Mouse (Mus musculus) neural tube, embryonic 14.5 days (tissue): ENCODE measurements around the gene Mthfs. TPM values are rescaled to one million over a fixed set of nuclear protein-coding genes. Genes with fewer than 3 reads are reported as not detected.
"Not testable (repeated sequence)": the region's sequence is repeated elsewhere in the genome, so short reads cannot be mapped to it uniquely, and the experiment has no call there.

ENCODE experiments used
- ATAC-seq: fragments of 200-750 bp; cut with Nextera tagmentation; 2 replicates; pipeline ENCODE4 v1.8.0; 2017; ENCODE audit warnings: low read depth, mild to moderate bottlenecking, moderate TSS enrichment, moderate library complexity
- H3K27ac ChIP-seq: fragments of 300-500 bp; sonication (generic); 2 replicates; pipeline ENCODE4 v1.5.1; 2014; ENCODE audit warnings: low read depth, mild to moderate bottlenecking, control low read depth, low read length, moderate library complexity, mixed read lengths
- H3K27me3 ChIP-seq: fragments of 300-500 bp; sonication (generic); 2 replicates; pipeline ENCODE4 v1.6.1; 2014; ENCODE audit warnings: low read length; ENCODE audit not compliant: control insufficient read depth, insufficient read depth
- H3K36me3 ChIP-seq: fragments of 300-500 bp; sonication (generic); 2 replicates; pipeline ENCODE4 v1.6.1; 2014; ENCODE audit warnings: low read length, mixed read lengths; ENCODE audit not compliant: control insufficient read depth, insufficient read depth
- H3K4me1 ChIP-seq: fragments of 300-500 bp; sonication (generic); 2 replicates; pipeline ENCODE4 v1.6.1; 2014; ENCODE audit warnings: low read length; ENCODE audit not compliant: control insufficient read depth, insufficient read depth
- H3K4me2 ChIP-seq: fragments of 300-500 bp; sonication (generic); 2 replicates; pipeline ENCODE4 v1.6.1; 2014; ENCODE audit warnings: mild to moderate bottlenecking, low read depth, low read length, control low read depth
- H3K4me3 ChIP-seq: fragments of 300-500 bp; sonication (generic); 2 replicates; pipeline ENCODE4 v1.5.1; 2014; ENCODE audit warnings: low read depth, low read length, control low read depth, mixed read lengths
- H3K9ac ChIP-seq: fragments of 300-500 bp; sonication (generic); replicated peaks from 2 replicates; pipeline ENCODE4 v1.6.1; 2014; ENCODE audit warnings: low read depth, mild to moderate bottlenecking, control low read depth, low read length, mixed read lengths
- H3K9me3 ChIP-seq: fragments of 300-500 bp; sonication (generic); 2 replicates; pipeline ENCODE4 v1.6.1; 2016; ENCODE audit warnings: low read length; ENCODE audit not compliant: control insufficient read depth
- WGBS: fragments of 180-500 bp; shearing (Covaris S2); extraction: QIAGEN DNeasy Blood & Tissue Kit; methylation state at CpG from one replicate; pipeline ENCODE4 v1.1.7; 2014; 5-methylcytosine and 5-hydroxymethylcytosine counted together
- polyA plus RNA-seq: library from polyadenylated mRNA; unstranded; fragments of >200 nt; fragmentation: Nextera tagmentation; extraction: Ambion mirVana; gene quantifications from 2 replicates; pipeline ENCODE4 v1.2.1, GENCODE M21; 2014

Mthfs gene
- 16.4 and 18.6 TPM in 2 replicates for polyA plus RNA-seq

GRCm38 (mm10) chr9:89210353-89211064 is at the start of gene Mthfs:
TSS of gene Mthfs (plus strand) at chr9:89210676.
- not testable (repeated sequence) for H3K9me3 ChIP-seq
- ATAC-seq, result peak; percentile 79
- 25% methylated on average over 9 of the region's 12 CpGs for WGBS

GRCm38 (mm10) chr9:89172539-89172938 is 37.9 kb upstream of the Mthfs start:
- not testable (repeated sequence) for H3K27ac ChIP-seq, H3K27me3 ChIP-seq, H3K4me2 ChIP-seq, H3K36me3 ChIP-seq, H3K4me1 ChIP-seq, H3K4me3 ChIP-seq, H3K9ac ChIP-seq, ATAC-seq, H3K9me3 ChIP-seq

More at GRCm38 (mm10) chr9:89210353-89211064, at the start of gene Mthfs:
- H3K27me3 ChIP-seq, H3K36me3 ChIP-seq, H3K4me1 ChIP-seq, H3K9ac ChIP-seq: not testable (repeated sequence)
- Histone ChIP-seq H3K4me3 (peak within 1 kb of the TSS; percentile 18), H3K27ac (peak within 1 kb of the TSS; percentile 72; the same call in 1 of the 2 replicates), H3K4me2 (peak within 1 kb of the TSS; percentile 35)

GRCm38 (mm10) chr9:89178833-89179232 is 31.6 kb upstream of the Mthfs start:
- H3K27me3 ChIP-seq, H3K27ac ChIP-seq, H3K4me3 ChIP-seq, H3K36me3 ChIP-seq, ATAC-seq, H3K9ac ChIP-seq, H3K9me3 ChIP-seq, H3K4me1 ChIP-seq, H3K4me2 ChIP-seq: not testable (repeated sequence)
- 26% methylated on average over 2 of the region's 3 CpGs for WGBS

GRCm38 (mm10) chr9:89179469-89179868 is 31.0 kb upstream of the Mthfs start:
- not testable (repeated sequence) for H3K36me3 ChIP-seq, H3K4me2 ChIP-seq, H3K27me3 ChIP-seq, H3K9me3 ChIP-seq, ATAC-seq, H3K27ac ChIP-seq, H3K4me3 ChIP-seq, H3K4me1 ChIP-seq, H3K9ac ChIP-seq
- WGBS, result 88% methylated on average over 2 of the region's 4 CpGs

GRCm38 (mm10) chr9:89187006-89187405 is 23.5 kb upstream of the Mthfs start:
- H3K4me1 ChIP-seq, ATAC-seq, H3K4me2 ChIP-seq, H3K27me3 ChIP-seq, H3K9ac ChIP-seq, H3K9me3 ChIP-seq, H3K27ac ChIP-seq, H3K4me3 ChIP-seq, H3K36me3 ChIP-seq: not testable (repeated sequence)
- WGBS, result 88% methylated on average over 15 of the region's 15 CpGs

- ATAC-seq, H3K9ac ChIP-seq, H3K9me3 ChIP-seq, H3K4me3 ChIP-seq, H3K27ac ChIP-seq, H3K4me2 ChIP-seq, H3K4me1 ChIP-seq, H3K27me3 ChIP-seq, H3K36me3 ChIP-seq: not testable (repeated sequence)
These were observed 15.0 kb upstream of the Mthfs start for GRCm38 (mm10) chr9:89195483-89195882.

- not testable (repeated sequence) for H3K4me2 ChIP-seq, H3K36me3 ChIP-seq, H3K4me3 ChIP-seq, H3K9ac ChIP-seq, ATAC-seq, H3K4me1 ChIP-seq, H3K9me3 ChIP-seq, H3K27me3 ChIP-seq, H3K27ac ChIP-seq
- WGBS, result 60% methylated on average over 1 of the region's 1 CpGs
These were observed 13.0 kb upstream of the Mthfs start for GRCm38 (mm10) chr9:89197509-89197908.

GRCm38 (mm10) chr9:89198349-89198748 is 12.1 kb upstream of the Mthfs start:
- not testable (repeated sequence) for H3K27ac ChIP-seq, H3K36me3 ChIP-seq, H3K9me3 ChIP-seq, ATAC-seq, H3K4me1 ChIP-seq, H3K4me3 ChIP-seq, H3K9ac ChIP-seq, H3K4me2 ChIP-seq, H3K27me3 ChIP-seq
- 90% methylated on average over 3 of the region's 3 CpGs for WGBS

GRCm38 (mm10) chr9:89198969-89199416 is 11.5 kb upstream of the Mthfs start, which contains the start of the genes Bcl2a1b and Gm29094:
TSS of gene Bcl2a1b (plus strand) at chr9:89199209.
TSS of gene Gm29094 (plus strand) at chr9:89199379.
- not testable (repeated sequence) for H3K9ac ChIP-seq, H3K4me1 ChIP-seq, H3K4me2 ChIP-seq, H3K9me3 ChIP-seq, H3K27me3 ChIP-seq, H3K27ac ChIP-seq, H3K36me3 ChIP-seq, H3K4me3 ChIP-seq, ATAC-seq
- WGBS, result 91% methylated on average over 5 of the region's 5 CpGs
